Mouse (Mus musculus) 3134 (cell line): ENCODE results near the gene Map2.

Source experiments
- DNase-seq: peaks from one replicate; pipeline ENCODE4 v3.0.0-alpha.2; 2011; ENCODE audit warnings: low spot score; ENCODE audit not compliant: insufficient read length; ENCODE audit errors: extremely low read depth

The Map2 gene

DNA sequence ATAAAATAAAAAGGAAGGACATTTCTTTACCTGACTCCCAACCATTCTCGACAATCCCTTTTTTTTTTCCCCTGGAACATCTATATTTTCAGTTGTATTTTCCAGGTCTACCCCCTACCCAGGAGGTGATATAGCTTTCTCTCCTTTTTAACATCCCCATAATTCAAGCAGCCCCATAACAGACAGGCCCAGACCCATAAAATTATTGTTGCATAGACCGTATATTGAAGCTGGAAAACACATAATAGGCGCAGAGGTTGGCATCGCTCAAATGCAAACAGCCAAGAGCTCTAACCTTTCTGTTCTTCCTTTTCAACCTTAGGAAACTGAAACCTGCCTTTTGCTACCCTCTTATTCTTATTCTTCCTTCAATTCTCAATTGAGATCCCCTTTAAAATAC, 211.2 kb downstream of the Map2 start:
- DNase-seq, result no peak

DNA sequence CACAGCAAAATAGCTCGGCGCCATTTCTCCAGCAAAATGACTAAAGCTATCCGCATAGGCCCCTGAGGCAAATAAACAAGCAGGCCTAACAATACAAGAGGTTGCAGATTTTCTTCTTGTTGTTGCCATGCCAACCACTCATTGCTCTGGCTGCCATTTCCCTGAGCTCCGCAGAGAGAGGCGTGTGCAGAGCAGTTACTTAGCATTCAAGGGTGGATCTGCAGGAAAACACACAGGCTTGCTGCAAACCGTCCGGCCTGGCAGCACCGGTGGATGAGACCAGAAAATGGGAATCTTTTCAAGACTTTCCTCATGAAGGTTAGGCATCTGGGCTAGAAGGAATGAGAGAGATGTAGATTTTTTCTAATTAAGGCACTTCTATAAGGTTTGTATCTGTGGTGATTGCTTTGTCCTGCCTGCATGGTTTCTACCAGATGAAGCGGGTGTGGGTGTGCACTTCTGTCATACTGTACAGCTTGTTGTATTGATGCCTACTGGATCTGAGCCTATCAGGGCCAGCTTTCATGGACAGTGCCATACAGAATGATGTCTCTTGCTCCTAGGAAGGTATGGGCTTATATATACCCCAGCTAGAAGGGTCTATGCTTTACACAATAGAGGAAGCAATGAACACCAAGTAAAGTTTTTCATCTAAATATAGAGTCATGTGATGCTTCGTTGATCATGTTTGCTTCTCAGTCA, 211.8 kb downstream of the Map2 start:
- no peak for DNase-seq

DNA sequence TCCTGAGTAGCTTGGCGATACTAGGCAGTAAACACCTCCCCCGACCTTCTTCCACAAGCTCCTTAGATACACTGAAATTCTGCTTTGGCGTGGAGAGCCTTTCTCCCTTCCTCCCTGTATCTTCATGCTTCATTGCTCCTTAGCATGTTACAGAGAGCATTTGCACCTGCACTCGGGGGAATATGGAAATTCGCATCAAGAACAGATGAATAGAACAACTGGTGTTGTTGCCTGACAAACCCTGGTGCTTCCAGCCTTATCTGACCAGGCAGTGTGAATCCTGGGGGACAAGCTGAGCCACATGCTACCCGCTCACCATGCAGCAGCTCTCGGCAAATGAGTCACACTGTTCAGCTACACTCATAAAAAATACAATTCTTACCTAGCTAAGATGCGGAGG, 213.5 kb downstream of the Map2 start:
- DNase-seq, result no peak

DNA sequence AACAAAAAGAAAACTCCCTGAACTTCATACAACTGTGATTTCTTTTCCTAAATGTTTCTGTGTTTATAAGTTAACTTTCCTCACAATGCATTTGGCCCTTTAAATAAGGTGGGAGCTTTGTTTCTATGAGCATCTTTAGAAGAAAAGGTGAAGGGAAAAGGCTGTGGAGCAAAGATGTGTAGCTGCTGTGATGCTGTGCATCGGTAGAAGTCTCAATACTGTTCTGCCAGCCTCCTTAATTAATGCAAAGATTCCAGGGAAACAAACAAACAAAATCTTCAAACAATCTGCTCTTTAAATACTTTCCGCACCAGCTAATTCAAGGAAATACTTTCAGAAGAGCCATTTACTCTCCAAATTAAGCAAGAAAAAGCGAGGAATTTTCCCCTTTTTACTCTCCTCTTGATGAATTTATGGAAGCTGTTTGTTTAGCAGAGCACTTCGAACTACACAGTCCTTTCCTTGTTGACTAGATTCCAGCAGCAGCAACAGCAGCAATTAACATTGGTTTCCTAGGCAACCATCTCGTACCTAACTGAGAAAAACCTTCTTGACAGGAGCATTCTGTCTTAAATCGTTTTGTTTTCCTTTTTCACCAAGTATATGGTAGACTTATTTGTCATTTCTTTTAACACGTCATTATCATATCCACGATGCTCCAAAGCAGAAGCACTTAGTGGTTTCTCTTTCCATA, 220.0 kb downstream of the Map2 start:
- DNase-seq, result no peak

DNA sequence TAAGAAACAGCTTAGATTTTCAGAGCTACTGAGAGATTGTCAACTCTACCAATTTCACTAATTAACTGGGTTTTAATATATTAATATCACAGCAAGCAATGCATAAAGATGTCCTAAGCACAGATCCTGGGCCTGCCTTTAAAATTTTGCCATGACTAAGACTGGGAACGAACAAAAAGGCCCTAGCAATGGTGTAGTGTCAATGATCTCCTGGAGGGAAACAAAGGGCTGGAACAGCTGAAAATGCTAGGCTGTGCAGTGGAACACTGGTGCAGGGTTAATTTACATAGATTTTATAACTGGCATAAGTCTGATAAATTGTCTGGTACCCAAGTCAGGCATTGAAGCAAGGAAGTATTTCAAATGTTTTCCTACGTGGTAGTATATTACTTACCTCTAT, 220.8 kb downstream of the Map2 start:
- no peak for DNase-seq

DNA sequence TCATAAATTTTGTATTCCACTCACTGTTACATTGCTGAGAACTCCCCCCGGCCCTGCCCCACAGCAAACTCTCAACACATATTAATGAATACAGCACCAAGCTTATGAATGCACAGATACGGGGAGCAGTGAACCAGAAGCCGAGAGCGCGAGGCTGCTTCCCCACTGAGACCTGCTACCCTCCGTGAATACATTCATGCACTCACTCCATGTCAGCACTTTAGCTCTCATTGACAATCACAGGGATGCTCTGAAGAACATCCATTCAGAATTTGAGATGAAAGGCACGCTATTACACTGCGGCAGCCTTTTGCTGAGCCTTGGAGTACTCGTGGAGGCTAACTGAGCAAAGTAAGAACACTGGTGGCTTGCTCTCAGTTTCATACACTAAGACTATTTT, 226.8 kb downstream of the Map2 start:
- DNase-seq, result no peak

DNA sequence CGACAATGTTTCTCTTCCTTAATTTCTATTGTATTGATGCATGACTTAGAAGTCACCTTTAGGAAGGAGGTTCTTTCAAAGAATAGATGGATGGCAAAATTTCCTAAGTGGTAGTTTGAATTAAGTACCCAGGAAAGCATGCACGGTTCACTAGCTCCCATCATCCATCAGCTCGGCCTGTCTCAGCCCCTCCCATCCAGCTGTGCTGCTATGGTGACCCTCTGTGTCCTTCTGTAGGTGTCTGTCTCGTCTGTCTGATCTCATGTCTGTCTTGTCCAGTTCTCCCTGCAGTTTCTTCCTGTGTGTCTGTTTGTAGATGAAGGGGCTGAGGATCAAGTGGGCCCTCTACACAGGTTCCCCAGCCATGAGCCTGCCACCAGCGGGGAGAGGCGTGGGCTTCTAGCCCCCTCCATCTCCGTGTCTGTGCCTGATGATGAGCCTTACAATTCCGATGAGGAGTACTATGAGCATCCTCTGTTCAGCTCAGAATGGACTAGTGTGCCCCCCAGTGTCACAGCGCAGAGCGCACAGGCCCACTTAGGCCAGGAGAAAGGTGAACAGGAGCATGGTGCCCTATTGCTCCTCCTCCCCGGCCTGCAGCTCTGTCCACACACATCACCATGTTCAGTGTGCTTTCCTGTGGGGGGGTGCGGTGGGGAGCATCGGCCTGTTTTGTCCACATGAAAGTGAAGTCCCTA, 232.3 kb downstream of the Map2 start:
- DNase-seq, result no peak

DNA sequence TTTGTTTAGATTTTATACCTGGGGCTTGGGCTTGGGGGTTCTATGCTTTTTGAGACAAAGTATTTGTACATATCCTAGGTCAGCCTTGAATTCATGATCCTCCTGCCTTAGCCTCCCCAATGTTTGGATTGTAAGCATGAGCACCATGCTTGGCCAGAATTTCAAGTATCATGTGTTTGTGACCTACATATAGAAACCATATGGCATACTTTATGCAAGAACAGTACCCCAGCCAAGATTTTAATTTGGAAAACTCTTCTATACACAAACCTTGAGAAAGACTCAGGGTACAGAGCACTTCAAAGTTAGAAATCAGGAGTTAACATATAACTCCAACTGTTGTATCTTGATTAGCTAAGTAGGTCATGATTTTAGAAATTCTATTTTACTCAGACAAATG, 243.3 kb downstream of the Map2 start:
- DNase-seq, result no peak

DNA sequence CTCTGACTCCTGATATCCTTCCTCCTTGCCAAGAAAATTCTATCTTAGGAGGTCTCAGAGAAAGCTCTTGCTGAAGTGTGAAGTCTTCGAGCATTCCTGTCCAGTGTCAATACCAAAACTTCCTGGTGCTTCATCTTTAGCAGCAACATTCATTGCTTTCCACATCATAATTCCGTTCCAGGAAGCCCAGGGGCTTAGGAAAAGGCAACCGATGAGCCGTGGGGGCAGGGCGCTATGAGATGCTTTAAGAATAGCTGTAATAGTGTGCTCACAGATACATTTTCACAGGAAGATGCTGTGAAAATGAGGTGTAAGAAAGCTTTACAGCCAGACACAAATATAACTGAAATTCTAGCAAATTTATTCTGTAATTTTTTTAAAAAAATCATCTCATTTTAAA, 251.0 kb downstream of the Map2 start:
- no peak for DNase-seq

DNA sequence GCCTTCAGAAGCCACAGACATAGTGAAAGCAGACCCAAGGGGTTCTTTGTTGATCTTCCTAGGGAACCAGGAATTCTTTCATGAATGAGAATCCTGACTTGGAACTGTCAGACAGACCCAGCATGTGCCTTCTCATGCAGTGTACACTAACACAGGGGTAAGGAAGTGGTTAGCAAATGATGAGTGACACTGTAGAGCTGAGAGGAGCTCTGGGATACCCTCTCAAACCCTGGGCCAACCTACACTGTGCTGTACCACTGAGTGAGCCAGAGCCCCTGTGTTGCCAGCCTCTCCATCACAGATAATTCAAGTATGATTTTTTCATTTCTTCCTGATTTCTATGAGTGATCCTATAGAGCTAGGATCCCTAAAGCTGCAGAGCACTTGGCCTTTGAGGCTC, 255.9 kb downstream of the Map2 start:
- DNase-seq, result no peak

DNA sequence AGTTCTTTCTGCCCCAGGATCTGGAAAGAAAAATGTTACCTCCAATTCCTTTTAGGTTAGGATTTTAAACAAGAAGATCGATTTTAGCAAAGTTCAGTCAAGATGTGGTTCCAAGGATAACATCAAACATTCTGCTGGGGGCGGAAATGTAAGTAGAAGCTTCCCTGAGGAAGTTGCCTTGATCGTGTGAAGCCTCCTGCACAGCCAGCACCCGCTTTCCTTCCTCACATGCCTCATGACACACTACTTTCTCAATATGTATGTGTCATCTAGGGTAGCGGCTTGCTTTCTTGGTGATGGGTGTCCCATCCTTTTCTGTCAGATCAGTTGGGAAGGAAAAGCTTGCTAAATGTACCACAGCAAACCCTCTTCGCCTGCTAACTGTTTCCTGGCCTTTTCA, 256.4 kb downstream of the Map2 start:
- no peak for DNase-seq

DNA sequence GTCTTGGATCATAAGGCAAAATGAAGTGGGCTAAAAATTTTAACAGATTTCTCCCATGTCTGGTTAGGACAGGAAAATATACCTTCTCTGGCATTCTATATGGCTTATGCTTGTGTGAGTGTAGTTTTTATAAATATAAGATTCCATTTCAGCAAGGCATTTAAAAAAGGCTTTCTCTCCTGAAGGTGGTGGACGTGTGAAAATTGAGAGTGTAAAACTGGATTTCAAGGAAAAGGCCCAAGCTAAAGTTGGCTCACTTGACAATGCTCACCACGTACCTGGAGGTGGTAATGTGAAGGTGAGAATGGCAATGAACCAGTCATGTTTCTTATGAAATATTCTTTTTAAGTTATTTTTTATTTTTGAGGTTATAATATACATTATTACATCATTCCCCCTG, 263.0 kb downstream of the Map2 start:
- DNase-seq, result no peak

DNA sequence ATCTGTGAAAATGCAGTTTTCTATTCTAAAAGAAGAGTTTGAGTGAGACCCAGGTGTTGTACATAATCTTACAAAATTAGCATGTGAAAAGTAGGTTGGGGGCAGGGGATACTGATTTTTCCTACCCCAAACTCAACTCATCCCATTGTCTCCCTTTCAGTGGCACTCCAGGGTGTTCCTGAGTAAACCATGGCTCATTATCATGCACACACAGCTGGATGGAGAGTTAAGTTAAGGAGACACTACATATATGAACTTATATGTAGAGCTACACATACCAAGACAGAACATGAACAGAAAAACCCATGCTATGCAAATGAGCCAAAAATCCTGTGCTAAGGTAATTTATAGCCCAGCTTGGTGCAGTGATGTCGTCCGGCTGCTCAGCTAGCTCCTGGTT, 267.8 kb downstream of the Map2 start:
- no peak for DNase-seq

DNA sequence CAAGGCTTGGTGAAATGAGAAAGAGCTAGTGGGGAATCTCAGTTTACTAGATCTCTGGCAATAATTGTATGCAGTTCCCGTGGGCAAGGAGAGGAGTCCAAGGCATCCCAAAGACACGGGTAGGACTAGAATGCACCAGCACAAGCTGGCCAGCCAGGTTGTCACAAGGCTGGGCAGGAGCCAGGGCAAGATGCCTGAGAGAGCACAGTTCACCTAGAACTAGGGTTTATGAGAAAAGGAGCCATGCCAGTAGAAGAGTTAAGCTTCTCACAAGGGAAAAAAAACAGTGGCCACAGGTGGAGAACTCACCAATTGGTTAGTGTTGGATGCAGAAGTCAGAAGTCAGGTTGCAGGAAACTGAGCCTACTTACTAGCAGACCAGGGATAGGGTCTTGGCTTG, 274.4 kb downstream of the Map2 start:
- no peak for DNase-seq

DNA sequence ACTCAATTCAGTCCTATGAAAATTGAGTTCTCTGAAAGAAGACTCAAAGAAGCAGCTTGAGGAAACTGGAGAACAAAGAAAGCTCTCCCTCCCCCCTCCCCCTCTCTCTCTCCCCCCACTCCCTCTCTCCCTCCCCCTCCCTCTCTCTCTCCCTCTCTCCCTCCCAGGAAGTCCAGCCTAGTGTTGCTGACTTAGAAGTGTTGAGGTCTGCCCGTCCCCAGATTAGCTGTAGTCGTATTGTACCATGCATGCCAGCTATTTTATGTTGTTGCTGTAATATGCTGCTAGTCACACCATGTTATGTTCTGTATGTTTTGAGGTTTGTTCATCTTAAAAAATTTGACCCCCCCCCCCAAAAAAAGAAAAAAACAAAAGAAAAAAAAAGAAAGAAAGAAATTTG, 281.5 kb downstream of the Map2 start:
- DNase-seq, result no peak

DNA sequence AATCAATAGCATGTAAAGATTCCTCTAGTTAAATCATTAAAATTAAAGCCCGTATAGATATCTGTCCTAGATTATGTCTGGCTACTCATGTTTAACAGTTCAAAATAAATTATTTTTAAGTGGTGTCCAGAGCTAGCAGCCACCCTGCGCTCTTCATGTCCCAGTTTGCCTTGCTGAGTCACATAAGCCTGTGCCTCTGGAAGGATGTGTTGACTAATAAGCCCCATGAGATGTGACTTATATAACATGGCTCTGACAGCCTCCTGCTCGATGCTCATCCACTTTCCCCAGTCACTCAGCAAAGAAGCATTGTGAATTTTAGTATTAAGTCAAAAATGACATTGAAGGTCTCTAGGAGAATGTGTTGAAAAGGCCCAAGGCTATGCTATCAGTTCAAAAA, 282.7 kb downstream of the Map2 start:
- no peak for DNase-seq

DNA sequence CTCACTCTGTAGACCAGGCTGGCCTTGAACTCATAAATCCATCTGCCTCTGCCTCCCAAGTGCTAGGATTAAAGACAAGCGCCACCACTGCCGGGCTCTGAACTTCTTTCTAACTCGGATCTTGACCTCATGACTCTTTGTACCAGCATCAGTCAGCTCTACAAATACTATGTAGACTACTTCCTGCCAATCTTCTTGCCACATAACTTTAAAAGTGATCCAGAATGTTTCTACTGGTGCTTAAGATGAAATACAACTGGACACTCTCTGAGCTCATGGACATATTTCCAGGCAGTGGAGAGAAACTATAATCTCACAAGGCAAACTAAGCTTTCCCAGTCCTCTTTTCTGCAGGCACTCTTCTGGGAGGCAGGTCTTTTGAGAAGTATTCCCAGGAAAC, 284.3 kb downstream of the Map2 start:
- DNase-seq, result no peak

DNA sequence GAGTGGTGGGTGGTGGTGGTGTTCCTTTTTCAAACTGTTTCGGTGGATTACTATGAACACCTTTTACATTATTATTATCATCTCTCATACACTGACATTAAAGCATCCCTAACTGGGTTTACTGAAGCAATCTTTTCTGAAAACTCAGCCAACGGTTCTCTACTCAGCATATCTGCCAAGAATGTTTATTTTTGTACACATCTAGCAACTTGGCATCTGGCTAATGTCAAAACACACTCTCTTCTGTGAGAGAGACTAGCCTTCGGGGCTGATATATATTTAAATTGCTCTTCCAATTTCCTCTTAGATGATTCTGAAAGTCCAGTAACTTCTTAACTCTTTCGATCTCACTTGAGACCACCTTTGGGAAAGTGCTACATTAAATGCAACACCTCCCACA, 285.8 kb downstream of the Map2 start:
- no peak for DNase-seq

DNA sequence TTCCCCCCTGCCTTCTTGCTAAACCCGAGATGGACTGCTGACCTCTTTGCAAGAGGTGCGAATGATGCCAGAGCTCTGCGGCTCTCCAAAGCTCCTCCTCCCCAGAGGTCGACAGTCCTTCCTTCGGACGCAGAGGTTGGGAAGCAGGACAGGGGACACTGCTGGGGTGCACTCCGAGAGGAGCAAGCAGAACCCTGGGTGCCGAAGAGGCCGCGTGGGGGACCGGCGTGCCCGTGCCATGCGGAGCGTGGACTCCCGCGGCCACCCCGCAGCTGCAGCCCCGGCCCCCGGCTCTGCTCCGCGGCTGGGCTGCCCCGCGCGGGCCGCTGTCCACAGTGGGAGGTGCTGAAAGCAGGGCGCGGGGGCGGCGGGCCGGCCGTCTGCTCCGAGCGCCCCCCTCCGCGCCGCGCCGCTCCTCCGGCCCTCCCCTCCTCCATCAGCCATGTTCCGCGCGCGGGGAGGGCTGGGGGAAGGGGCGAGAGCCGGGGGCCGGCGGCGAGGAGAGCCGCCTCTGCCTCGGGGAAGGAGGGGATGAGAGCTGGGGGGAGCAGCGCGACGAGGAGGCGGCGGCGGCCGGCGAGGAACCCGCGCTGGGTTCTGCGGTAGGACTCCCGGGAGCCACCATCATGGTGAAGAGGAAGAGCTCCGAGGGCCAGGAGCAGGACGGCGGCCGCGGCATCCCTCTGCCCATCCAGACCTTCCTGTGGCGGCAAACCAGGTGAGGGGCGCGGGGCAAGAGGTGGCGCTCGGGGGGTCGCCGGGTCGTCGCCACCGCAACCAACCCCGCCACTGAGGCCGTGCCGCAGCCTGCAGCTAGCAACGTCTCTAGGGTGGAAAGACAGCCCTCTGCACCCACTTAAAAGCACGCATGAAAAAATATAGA, 293.0 kb downstream of the Map2 start, which contains the start of gene Unc80:
Unc80 (plus strand) TSS at position 547 of the 883 bp plus-strand sequence.
- peak; percentile 1 for DNase-seq

DNA sequence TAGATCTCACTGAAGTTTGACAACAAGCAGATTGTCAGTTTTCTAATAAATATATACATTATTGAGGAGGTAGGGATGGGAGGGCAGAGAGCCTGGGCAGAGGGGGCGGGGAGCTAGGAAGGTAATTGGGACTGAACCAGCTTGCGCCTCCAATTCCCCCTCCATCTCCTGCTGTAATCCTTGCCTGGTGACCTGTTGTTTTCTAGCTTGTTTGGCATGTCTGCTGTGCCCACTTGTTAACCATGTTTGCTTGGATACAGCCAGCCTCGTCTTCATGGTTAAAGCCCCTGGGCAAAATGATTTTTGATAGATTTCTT, 293.6 kb downstream of the Map2 start:
- no peak for DNase-seq

DNA sequence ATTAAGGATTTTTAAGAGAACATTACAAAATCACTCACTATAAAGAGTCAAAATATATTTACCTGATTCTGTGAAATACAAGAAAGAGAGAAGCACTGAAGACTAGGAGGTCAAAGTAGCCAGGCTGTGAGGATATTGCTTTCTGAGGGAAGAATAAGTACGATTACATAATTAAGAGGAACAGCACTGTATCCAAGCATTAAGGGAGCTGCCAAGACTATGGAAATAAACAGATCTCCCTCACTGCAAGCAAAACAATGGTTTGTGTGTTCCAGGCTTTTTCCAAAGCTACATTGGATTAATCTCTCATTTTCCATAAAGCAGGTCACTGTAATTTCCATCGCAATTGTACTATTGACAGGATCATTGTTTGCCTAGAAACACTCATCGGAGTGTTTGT, 307.7 kb downstream of the Map2 start:
- DNase-seq, result no peak
